Mouse (Mus musculus): Measurements from ENCODE around the gene Bspry. TPM values are rescaled to one million over a fixed set of nuclear protein-coding genes. Genes with fewer than 3 reads are reported as not detected.

The Bspry gene
- total and polyA plus RNA-seq, 2 experiments from 2014 or later, result 0.15 TPM; not detected in 1

DNA sequence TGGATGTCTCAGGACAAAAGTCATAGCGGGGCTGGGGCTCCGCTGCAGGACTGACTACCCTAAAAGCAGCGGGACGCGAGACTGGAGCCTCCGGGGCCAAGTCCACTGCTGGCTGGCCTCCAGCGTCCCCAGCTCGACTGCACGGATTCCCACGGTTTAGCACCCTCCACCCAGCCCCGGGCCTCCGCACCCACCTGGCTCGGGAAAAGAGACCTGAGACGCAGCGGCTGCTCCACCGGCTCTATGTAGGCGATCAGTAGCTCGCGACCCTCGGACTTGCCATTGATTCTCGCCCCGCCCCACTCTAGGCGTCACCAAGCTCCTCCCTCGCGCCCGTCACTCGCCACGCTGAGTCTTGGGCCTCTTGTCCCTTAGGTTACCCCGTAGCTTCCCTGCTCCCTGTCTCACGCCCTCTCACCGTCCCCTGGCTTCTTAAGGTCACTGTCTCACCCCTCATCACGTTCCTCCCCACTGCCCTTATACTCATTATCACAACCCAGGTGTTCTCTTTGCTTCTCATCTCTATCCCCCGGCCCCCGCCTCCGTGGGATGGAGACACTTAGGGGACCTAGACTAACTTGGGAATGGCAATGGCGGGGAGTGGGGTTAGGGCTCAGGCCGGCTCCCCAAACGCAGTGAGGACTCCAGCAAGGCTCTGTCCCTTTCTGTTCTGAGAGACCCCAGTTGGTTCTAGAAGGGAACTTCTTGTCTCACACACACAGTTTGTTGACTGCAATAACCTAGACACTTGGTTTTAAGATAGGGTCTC, 22.3 kb downstream of the Bspry start:
- WGBS, result 1% methylated on average over 37 of the region's 38 CpGs
- Histone ChIP-seq H3K27me3 (ENCODE audit: control insufficient read depth, insufficient read depth, low read length) (no peaks in the 10 kb centered on the region), H3K27ac (ENCODE audit: low read depth) (peak overlapping the region; percentile 69), H3K4me1 (ENCODE audit: control insufficient read depth, insufficient read depth) (peaks cover 14% of the 10 kb centered on the region; the same call in 1 of the 2 replicates), H3K4me2 (ENCODE audit: low read depth, low read length) (peak overlapping the region; percentile 79), H3K4me3 (ENCODE audit: low read depth, low read length) (peak overlapping the region; percentile 70), H3K36me3 (replicated peaks; ENCODE audit: control insufficient read depth, insufficient read depth, low read length) (peaks cover 8% of the 10 kb centered on the region; the same call in 1 of the 2 replicates), H3K9ac (replicated peaks; ENCODE audit: low read depth, low read length) (peak overlapping the region; percentile 75), H3K9me3 (replicated peaks; ENCODE audit: control insufficient read depth, low read length) (no peaks in the 10 kb centered on the region)
- TF ChIP-seq EP300 (IDR thresholded peaks at IDR 0.05; ENCODE audit: low read depth) (0 out of 2 replicates have a peak, but pooled peaks have one; percentile 8), CTCF (IDR thresholded peaks at IDR 0.05; ENCODE audit: low read depth) (no peak)
- ATAC-seq (ENCODE audit: insufficient read depth, low read depth) (peak; percentile 96), DNase-seq (ENCODE audit: low spot score) (peak; percentile 92)

DNA sequence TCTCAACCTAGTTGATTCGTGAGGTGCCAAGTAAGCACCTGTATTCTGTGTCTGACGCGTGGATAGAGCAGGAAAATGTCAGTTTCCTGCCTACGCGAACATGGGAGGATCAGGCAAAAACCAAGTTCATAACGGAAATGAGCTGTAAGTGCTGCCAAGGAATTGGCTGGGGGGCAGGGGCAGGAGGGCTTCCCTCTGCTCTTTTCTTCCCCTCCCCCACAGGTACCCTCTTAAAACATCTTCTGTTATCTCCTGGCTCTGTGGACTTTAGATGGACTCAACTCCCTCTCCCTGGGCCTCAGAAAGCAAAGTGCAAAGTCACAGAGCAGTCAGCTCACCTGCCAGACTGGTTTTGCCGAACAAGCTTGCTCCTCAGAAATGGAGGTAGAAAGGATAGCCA, 23.1 kb downstream of the Bspry start:
- peaks cover 14% of the 10 kb centered on the region; the same call in 1 of the 2 replicates for H3K4me1 ChIP-seq (ENCODE audit: control insufficient read depth, insufficient read depth)
- H3K4me2 ChIP-seq (ENCODE audit: low read depth, low read length), result no peak overlapping the region
- no peaks in the 10 kb centered on the region for H3K27me3 ChIP-seq (ENCODE audit: control insufficient read depth, insufficient read depth, low read length)
- no peak overlapping the region for H3K27ac ChIP-seq (ENCODE audit: low read depth)
- no peak for TF ChIP-seq EP300 (IDR thresholded peaks at IDR 0.05; ENCODE audit: low read depth)
- peaks cover 9% of the 10 kb centered on the region for H3K36me3 ChIP-seq (replicated peaks; ENCODE audit: control insufficient read depth, insufficient read depth, low read length)
- ATAC-seq (ENCODE audit: insufficient read depth, low read depth) (no peak), DNase-seq (ENCODE audit: low spot score) (no peak)
- 68% methylated on average over 7 of the region's 7 CpGs for WGBS
- H3K4me3 ChIP-seq (ENCODE audit: low read depth, low read length), result no peak overlapping the region
- no peaks in the 10 kb centered on the region for H3K9me3 ChIP-seq (replicated peaks; ENCODE audit: control insufficient read depth, low read length)
- no peak overlapping the region for H3K9ac ChIP-seq (replicated peaks; ENCODE audit: low read depth, low read length)

DNA sequence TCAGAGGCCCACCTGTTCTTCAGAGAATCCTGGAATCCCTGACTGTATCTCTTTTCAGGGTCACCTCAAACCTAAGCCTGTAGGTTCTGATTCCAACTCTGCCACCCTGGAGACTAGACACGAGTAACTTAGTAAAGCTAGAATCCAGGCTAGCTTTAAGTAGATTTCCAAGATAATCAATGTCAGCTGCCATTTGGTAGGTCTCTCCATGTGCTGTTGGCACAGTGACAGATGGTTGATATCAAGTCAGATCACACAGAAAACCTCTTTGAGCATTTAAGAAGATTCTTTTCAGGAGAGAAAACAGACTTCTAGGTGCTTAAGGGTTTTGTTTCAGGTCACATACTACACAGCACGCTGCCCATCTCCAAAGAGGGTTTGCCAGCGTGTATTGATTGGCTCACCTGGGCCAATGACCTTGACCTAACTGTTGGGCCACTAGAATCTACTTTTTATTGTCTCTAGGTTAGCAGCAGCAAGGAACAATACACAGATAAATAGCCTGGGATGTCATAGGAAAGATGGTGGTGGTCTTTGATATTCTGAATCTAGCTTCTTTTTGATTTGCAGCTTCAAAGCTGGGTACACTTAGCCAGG, 23.6 kb downstream of the Bspry start, which contains the start of gene Hdhd3:
TSS of gene Hdhd3 (minus strand) at position 94 of the 597 bp plus-strand sequence.
- ATAC-seq (ENCODE audit: insufficient read depth, low read depth), result no peak
- H3K4me2 ChIP-seq (ENCODE audit: low read depth, low read length), result peak within 1 kb of the TSS; percentile 79
- no peak for DNase-seq (ENCODE audit: low spot score)
- 80% methylated on average over 3 of the region's 3 CpGs for WGBS
- H3K9me3 ChIP-seq (replicated peaks; ENCODE audit: control insufficient read depth, low read length), result no peaks in the 10 kb centered on the region
- peak within 1 kb of the TSS; percentile 69 for H3K27ac ChIP-seq (ENCODE audit: low read depth)
- H3K9ac ChIP-seq (replicated peaks; ENCODE audit: low read depth, low read length), result peak within 1 kb of the TSS; percentile 75
- peaks cover 14% of the 10 kb centered on the region for H3K36me3 ChIP-seq (replicated peaks; ENCODE audit: control insufficient read depth, insufficient read depth, low read length)
- H3K4me3 ChIP-seq (ENCODE audit: low read depth, low read length), result peak within 1 kb of the TSS; percentile 70
- H3K27me3 ChIP-seq (ENCODE audit: control insufficient read depth, insufficient read depth, low read length), result no peaks in the 10 kb centered on the region
- H3K4me1 ChIP-seq (ENCODE audit: control insufficient read depth, insufficient read depth), result peaks cover 14% of the 10 kb centered on the region; the same call in 1 of the 2 replicates
- TF ChIP-seq CTCF (IDR thresholded peaks at IDR 0.05; ENCODE audit: low read depth), result no peak
- no peak for TF ChIP-seq EP300 (IDR thresholded peaks at IDR 0.05; ENCODE audit: low read depth)

DNA sequence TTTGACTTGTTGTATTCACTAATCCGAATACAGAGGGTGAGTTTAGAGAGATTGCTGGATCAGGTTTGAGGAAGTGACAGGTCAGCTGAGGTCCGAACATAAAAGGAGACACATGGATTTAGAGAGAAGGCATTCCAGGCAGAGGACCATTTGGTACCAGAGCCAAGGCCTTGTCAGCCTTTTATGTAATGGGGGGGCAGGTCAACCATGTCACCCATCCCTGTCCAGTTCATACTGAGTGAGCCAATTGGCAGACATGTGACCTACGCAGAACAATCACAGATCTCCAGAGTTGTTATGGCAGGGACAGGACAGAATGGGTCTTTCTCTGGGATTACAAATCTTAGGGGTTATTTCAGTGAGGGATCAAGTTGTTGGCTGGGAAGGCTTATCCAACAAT, 26.1 kb downstream of the Bspry start:
- Histone ChIP-seq H3K4me1 (ENCODE audit: control insufficient read depth, insufficient read depth) (peaks cover 12% of the 10 kb centered on the region; the same call in 1 of the 2 replicates), H3K27me3 (ENCODE audit: control insufficient read depth, insufficient read depth, low read length) (no peaks in the 10 kb centered on the region), H3K27ac (ENCODE audit: low read depth) (no peak overlapping the region), H3K9me3 (replicated peaks; ENCODE audit: control insufficient read depth, low read length) (no peaks in the 10 kb centered on the region), H3K4me2 (ENCODE audit: low read depth, low read length) (no peak overlapping the region), H3K36me3 (replicated peaks; ENCODE audit: control insufficient read depth, insufficient read depth, low read length) (peaks cover 31% of the 10 kb centered on the region), H3K4me3 (ENCODE audit: low read depth, low read length) (no peak overlapping the region), H3K9ac (replicated peaks; ENCODE audit: low read depth, low read length) (no peak overlapping the region)
- TF ChIP-seq EP300 (IDR thresholded peaks at IDR 0.05; ENCODE audit: low read depth) (no peak), CTCF (IDR thresholded peaks at IDR 0.05; ENCODE audit: low read depth) (no peak)
- no peak for DNase-seq (ENCODE audit: low spot score)
- WGBS, result 82% methylated on average over 3 of the region's 3 CpGs
- no peak for ATAC-seq (ENCODE audit: insufficient read depth, low read depth)

DNA sequence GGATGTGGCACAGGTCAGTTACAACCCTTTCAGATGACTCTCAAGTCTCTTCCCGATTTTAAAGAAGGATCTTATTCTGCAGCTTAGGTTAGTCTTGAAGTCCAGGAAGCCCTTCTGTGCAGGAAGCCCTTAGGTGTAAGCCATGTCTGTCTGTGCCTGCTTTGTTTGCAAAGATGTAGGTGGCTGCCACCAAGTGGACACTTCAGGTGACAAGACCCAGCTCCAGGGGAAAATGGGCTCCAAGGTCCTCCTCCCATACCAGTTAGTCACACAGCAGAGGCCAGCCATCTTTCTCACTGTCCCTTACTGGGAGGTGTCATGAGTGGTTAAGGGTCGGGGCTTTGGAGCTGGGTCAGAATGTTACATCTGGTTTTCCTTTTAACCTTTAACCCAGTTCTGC, 26.9 kb downstream of the Bspry start:
- Histone ChIP-seq H3K4me3 (ENCODE audit: low read depth, low read length) (no peak overlapping the region), H3K4me1 (ENCODE audit: control insufficient read depth, insufficient read depth) (peaks cover 7% of the 10 kb centered on the region; the same call in 1 of the 2 replicates), H3K27ac (ENCODE audit: low read depth) (no peak overlapping the region), H3K9me3 (replicated peaks; ENCODE audit: control insufficient read depth, low read length) (no peaks in the 10 kb centered on the region), H3K27me3 (ENCODE audit: control insufficient read depth, insufficient read depth, low read length) (no peaks in the 10 kb centered on the region), H3K9ac (replicated peaks; ENCODE audit: low read depth, low read length) (no peak overlapping the region), H3K36me3 (replicated peaks; ENCODE audit: control insufficient read depth, insufficient read depth, low read length) (peaks cover 39% of the 10 kb centered on the region), H3K4me2 (ENCODE audit: low read depth, low read length) (no peak overlapping the region)
- no peak for ATAC-seq (ENCODE audit: insufficient read depth, low read depth)
- 36% methylated on average over 2 of the region's 2 CpGs for WGBS
- TF ChIP-seq EP300 (IDR thresholded peaks at IDR 0.05; ENCODE audit: low read depth) (no peak), CTCF (IDR thresholded peaks at IDR 0.05; ENCODE audit: low read depth) (peak; percentile 61)
- peak; percentile 48 for DNase-seq (ENCODE audit: low spot score)

All from heart, postnatal 0 days (tissue).